Mouse (Mus musculus): ENCODE measurements around the gene Smarcd1.

DNA sequence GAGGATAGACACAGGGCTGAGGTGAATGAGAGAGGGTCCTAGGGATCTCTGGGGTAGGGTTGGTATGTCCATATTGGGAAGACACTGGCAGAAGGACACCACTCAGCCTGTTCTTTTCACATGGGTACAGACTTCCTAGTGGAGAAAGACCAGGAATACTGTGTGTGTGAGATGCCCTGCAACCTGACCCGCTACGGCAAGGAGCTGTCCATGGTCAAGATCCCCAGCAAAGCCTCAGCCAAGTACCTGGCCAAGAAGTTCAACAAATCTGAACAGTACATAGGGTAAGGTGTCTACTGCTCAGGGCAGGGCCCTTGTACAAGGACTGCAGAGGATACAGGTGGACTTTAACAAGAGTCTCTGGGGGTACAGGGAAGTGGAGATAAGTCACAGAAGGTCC is 4.6 kb upstream of the Smarcd1 start:
- no peak for TF ChIP-seq POLR2A (IDR thresholded peaks at IDR 0.05; ENCODE audit: low read depth, low read length)
- no peak for TF ChIP-seq CTCF (IDR thresholded peaks at IDR 0.05; ENCODE audit: extremely low read depth, insufficient read length, insufficient replicate concordance, low read depth, low read length)

All from small intestine, adult 2 months (tissue).